9 mouse cellular contexts compared by ENCODE assay signal in the genomic region with DNA sequence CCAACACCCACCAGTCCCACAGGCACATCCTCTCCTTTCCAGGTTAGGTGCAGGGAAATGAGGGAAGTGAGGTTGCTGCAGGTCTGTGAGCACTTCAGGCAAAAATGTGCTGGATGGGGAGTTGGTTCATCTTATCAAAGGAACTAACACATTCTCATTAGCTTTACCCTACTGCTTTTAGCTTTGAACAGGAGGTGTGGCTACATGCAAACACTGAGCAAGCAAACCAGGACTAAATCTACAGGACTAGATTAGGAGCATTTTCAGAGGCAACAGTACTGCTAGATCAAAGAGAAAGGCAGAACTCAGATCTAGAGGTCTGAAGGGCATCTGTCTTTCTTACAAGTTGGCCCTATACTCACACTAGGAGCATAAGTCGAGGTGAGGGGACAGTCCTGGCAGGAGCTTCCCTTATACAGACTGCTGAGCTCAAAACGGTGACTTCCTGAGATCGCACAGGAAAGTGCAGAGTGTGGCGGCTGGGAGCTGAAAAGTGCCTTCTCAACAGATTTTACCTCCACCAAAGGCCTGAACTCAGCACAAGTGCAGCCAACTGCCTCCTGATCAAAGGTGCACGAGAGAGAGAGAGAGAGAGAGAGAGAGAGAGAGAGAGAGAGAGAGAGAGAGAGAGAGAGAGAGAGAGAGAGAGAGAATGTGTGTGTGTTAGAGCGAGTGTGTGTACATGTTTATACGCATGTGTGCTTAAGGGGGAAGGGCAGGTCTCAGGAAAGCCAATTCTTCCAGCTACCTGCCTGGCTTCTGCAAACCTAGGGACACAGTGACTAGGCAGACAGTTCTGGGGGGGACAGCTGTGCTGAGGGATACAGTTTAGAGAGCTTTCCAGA. TPM values are rescaled to one million over a fixed set of nuclear protein-coding genes. Genes with fewer than 3 reads are reported as not detected.
DNase-seq lines count a peak whose midpoint lies in the region; ATAC-seq and TF ChIP-seq lines count a peak whose summit lies in the region.
"Had no signal": no experiment of that assay in that cellular context is flagged by ENCODE, and none has a peak within 500 bp of the region (broad histone marks: within the 10 kb centered on the region; RNA-seq: fewer than 3 reads in every experiment).

No protein-coding gene starts in this region.

- WGBS in heart, embryonic 16.5 days = 30% methylated on average over 7 of the region's 7 CpGs
- WGBS in limb, embryonic 11.5 days = 43% methylated on average over 7 of the region's 7 CpGs
- 24% methylated on average over 7 of the region's 7 CpGs for WGBS in stomach, embryonic 14.5 days

- no peaks in the 10 kb centered on the region for H3K4me1 ChIP-seq in ES-Bruce4 (ENCODE audit: control insufficient read depth, insufficient read depth, low read length)
- peaks cover 32% of the 10 kb centered on the region for H3K4me1 ChIP-seq in heart, embryonic 16.5 days (ENCODE audit: control insufficient read depth, insufficient read depth, low read length)
- H3K4me1 ChIP-seq in limb, embryonic 11.5 days (ENCODE audit: control insufficient read depth, insufficient read depth, low read length) = peaks cover 15% of the 10 kb centered on the region
- H3K4me1 ChIP-seq in stomach, embryonic 14.5 days (ENCODE audit: control insufficient read depth, insufficient read depth, low read length) = peaks cover 30% of the 10 kb centered on the region

- peak overlapping the region; percentile 55 for H3K4me3 ChIP-seq in ES-Bruce4 (ENCODE audit: low read depth, low read length)
- no peak overlapping the region for H3K4me3 ChIP-seq in heart, embryonic 16.5 days (ENCODE audit: low read length)
- H3K4me3 ChIP-seq in limb, embryonic 11.5 days (ENCODE audit: low read depth, low read length) = no peak overlapping the region
- H3K4me3 ChIP-seq in stomach, embryonic 14.5 days (ENCODE audit: low read depth, low read length) = peak overlapping the region; percentile 8; the same call in 1 of the 2 replicates

- TF ChIP-seq POLR2A in ES-Bruce4 (IDR thresholded peaks at IDR 0.05; ENCODE audit: insufficient read depth, low read length) = no peak

- no peak for TF ChIP-seq CTCF in ES-Bruce4 (IDR thresholded peaks at IDR 0.05; ENCODE audit: low read depth, low read length)

- no peaks in the 10 kb centered on the region for H3K27me3 ChIP-seq in ES-Bruce4 (ENCODE audit: control insufficient read depth, insufficient read depth, low read length, poor library complexity, severe bottlenecking)
- H3K27me3 ChIP-seq in heart, embryonic 16.5 days (ENCODE audit: control insufficient read depth, insufficient read depth, low read length) = no peaks in the 10 kb centered on the region
- H3K27me3 ChIP-seq in limb, embryonic 11.5 days (ENCODE audit: control insufficient read depth, insufficient read depth, low read length) = no peaks in the 10 kb centered on the region
- H3K27me3 ChIP-seq in stomach, embryonic 14.5 days (ENCODE audit: control insufficient read depth, insufficient read depth, low read length) = no peaks in the 10 kb centered on the region

- peak overlapping the region; percentile 99 for H3K9ac ChIP-seq in ES-Bruce4 (ENCODE audit: low read depth, poor library complexity, severe bottlenecking)
- peak overlapping the region; percentile 54 for H3K9ac ChIP-seq in heart, embryonic 16.5 days (ENCODE audit: low read length)
- peak overlapping the region; percentile 8; the same call in 1 of the 2 replicates for H3K9ac ChIP-seq in limb, embryonic 11.5 days (ENCODE audit: low read length)
- no peak overlapping the region for H3K9ac ChIP-seq in stomach, embryonic 14.5 days (replicated peaks; ENCODE audit: low read depth, low read length)

- no peak for TF ChIP-seq EP300 in ES-Bruce4 (IDR thresholded peaks at IDR 0.05; ENCODE audit: insufficient read depth, low read depth, low read length)

- H3K4me2 ChIP-seq in heart, embryonic 16.5 days (ENCODE audit: low read depth, low read length) = peak overlapping the region; percentile 83
- H3K4me2 ChIP-seq in limb, embryonic 11.5 days (ENCODE audit: low read depth, severe bottlenecking) = no peak overlapping the region
- H3K4me2 ChIP-seq in stomach, embryonic 14.5 days (replicated peaks; ENCODE audit: low read depth, low read length) = peak overlapping the region; percentile 81

- no peaks in the 10 kb centered on the region for H3K9me3 ChIP-seq in ES-Bruce4 (replicated peaks; ENCODE audit: control insufficient read depth, insufficient read depth, low read length, poor library complexity, severe bottlenecking)
- no peaks in the 10 kb centered on the region for H3K9me3 ChIP-seq in heart, embryonic 16.5 days (replicated peaks; ENCODE audit: control insufficient read depth, low read length)
- H3K9me3 ChIP-seq in limb, embryonic 11.5 days (ENCODE audit: control insufficient read depth, low read length) = no peaks in the 10 kb centered on the region
- H3K9me3 ChIP-seq in stomach, embryonic 14.5 days (ENCODE audit: control insufficient read depth, low read depth, low read length) = no peaks in the 10 kb centered on the region

- H3K36me3 ChIP-seq in ES-Bruce4 (ENCODE audit: control insufficient read depth, insufficient read depth, low read length, poor library complexity, severe bottlenecking) = peaks cover 8% of the 10 kb centered on the region; the same call in 1 of the 2 replicates
- H3K36me3 ChIP-seq in heart, embryonic 16.5 days (ENCODE audit: control insufficient read depth, insufficient read depth) = peaks cover 8% of the 10 kb centered on the region
- peaks cover 2% of the 10 kb centered on the region; the same call in 1 of the 2 replicates for H3K36me3 ChIP-seq in limb, embryonic 11.5 days (ENCODE audit: control insufficient read depth, insufficient read depth, low read length)
- peaks cover 18% of the 10 kb centered on the region for H3K36me3 ChIP-seq in stomach, embryonic 14.5 days (ENCODE audit: control insufficient read depth, insufficient read depth, low read length)

- no peak for ATAC-seq in heart, embryonic 16.5 days (replicated peaks; ENCODE audit: extremely low read depth, insufficient read depth, low FRiP score)
- ATAC-seq in limb, embryonic 11.5 days (ENCODE audit: insufficient number of reproducible peaks, low FRiP score, low TSS enrichment, low read depth) = no peak
- no peak for ATAC-seq in stomach, embryonic 14.5 days (ENCODE audit: insufficient number of reproducible peaks, insufficient read depth, low FRiP score, low read depth)

- peak overlapping the region; percentile 77 for H3K27ac ChIP-seq in ES-Bruce4 (ENCODE audit: insufficient read depth, low read length)
- H3K27ac ChIP-seq in heart, embryonic 16.5 days (ENCODE audit: low read length) = peak overlapping the region; percentile 52
- no peak overlapping the region for H3K27ac ChIP-seq in limb, embryonic 11.5 days (replicated peaks; ENCODE audit: low read depth, low read length)
- peak overlapping the region; percentile 83; the same call in 1 of the 2 replicates for H3K27ac ChIP-seq in stomach, embryonic 14.5 days (ENCODE audit: low read length)

- peak; percentile 16 to 60 for DNase-seq in adrenal gland, adult (ENCODE audit: inconsistent age in 2 of 2, low spot score in 1 of 2)
- DNase-seq in adrenal gland, adult 8-10 months = no peak
- DNase-seq in limb, embryonic 11.5 days (ENCODE audit: low spot score) = no peak
- no peak for DNase-seq in urinary bladder, adult 18-20 months (ENCODE audit: low spot score in 2 of 2)
- no peak for DNase-seq in adrenal gland, postnatal 36 days

RNA-seq across cellular contexts. Expression of gene Mafg, which starts 2.3 kb away (rescaled TPM):
- total RNA-seq in adrenal gland, adult 8-10 months (2022) = 10 to 100 TPM; 53.2 to 74.4 (median 69.7) TPM
- polyA plus RNA-seq in ES-Bruce4 (2011; ENCODE audit: insufficient read depth, insufficient read length, low read depth, missing spikeins) = 48.0 and 53.0 TPM in 2 replicates
- polyA plus RNA-seq in heart, embryonic 16.5 days (2015; fragmentation: Nextera tagmentation; extraction: Ambion mirVana) = 14.7 and 19.1 TPM in 2 replicates
- 22.6 and 24.2 TPM in 2 replicates for polyA plus RNA-seq in limb, embryonic 11.5 days (2014; fragmentation: Nextera tagmentation; extraction: Ambion mirVana)
- 21.2 and 25.0 TPM in 2 replicates for polyA plus RNA-seq in stomach, embryonic 14.5 days (2014; fragmentation: Nextera tagmentation; extraction: Ambion mirVana)
- 10 to 100 TPM; 50.4 to 78.6 TPM for total RNA-seq in adrenal gland, postnatal 36 days (2021)

RNA-seq across cellular contexts. Expression of gene Sirt7, which starts 6.1 kb away (rescaled TPM):
- total RNA-seq in adrenal gland, adult 8-10 months (2022) = 10 to 100 TPM; 61.1 to 97.1 (median 75.7) TPM
- 10.8 and 11.1 TPM in 2 replicates for polyA plus RNA-seq in ES-Bruce4 (2011; ENCODE audit: insufficient read depth, insufficient read length, low read depth, missing spikeins)
- polyA plus RNA-seq in heart, embryonic 16.5 days (2015; fragmentation: Nextera tagmentation; extraction: Ambion mirVana) = 21.1 and 28.1 TPM in 2 replicates
- polyA plus RNA-seq in limb, embryonic 11.5 days (2014; fragmentation: Nextera tagmentation; extraction: Ambion mirVana) = 24.6 TPM in 2 replicates
- 31.1 and 36.1 TPM in 2 replicates for polyA plus RNA-seq in stomach, embryonic 14.5 days (2014; fragmentation: Nextera tagmentation; extraction: Ambion mirVana)
- 10 to 100 TPM; 49.6 to 67.0 TPM for total RNA-seq in adrenal gland, postnatal 36 days (2021)

RNA-seq across cellular contexts. Expression of gene Pycr1, which starts 12.5 kb away (rescaled TPM):
- 1 to 10 TPM in 3 of 4 experiments, under 1 TPM in 1; 0.73 to 2.0 (median 1.3) TPM for total RNA-seq in adrenal gland, adult 8-10 months (2022)
- 41.7 and 55.3 TPM in 2 replicates for polyA plus RNA-seq in ES-Bruce4 (2011; ENCODE audit: insufficient read depth, insufficient read length, low read depth, missing spikeins)
- 15.2 and 18.5 TPM in 2 replicates for polyA plus RNA-seq in heart, embryonic 16.5 days (2015; fragmentation: Nextera tagmentation; extraction: Ambion mirVana)
- 33.3 and 34.2 TPM in 2 replicates for polyA plus RNA-seq in limb, embryonic 11.5 days (2014; fragmentation: Nextera tagmentation; extraction: Ambion mirVana)
- polyA plus RNA-seq in stomach, embryonic 14.5 days (2014; fragmentation: Nextera tagmentation; extraction: Ambion mirVana) = 28.1 and 28.6 TPM in 2 replicates
- 1 to 10 TPM; 1.1 to 1.5 TPM for total RNA-seq in adrenal gland, postnatal 36 days (2021)

RNA-seq across cellular contexts. Expression of gene Pcyt2, which starts 13.4 kb away (rescaled TPM):
- total RNA-seq in adrenal gland, adult 8-10 months (2022) = 100 to 1,000 TPM; 201 to 310 (median 259) TPM
- 37.0 and 39.6 TPM in 2 replicates for polyA plus RNA-seq in ES-Bruce4 (2011; ENCODE audit: insufficient read depth, insufficient read length, low read depth, missing spikeins)
- polyA plus RNA-seq in heart, embryonic 16.5 days (2015; fragmentation: Nextera tagmentation; extraction: Ambion mirVana) = 109 and 117 TPM in 2 replicates
- polyA plus RNA-seq in limb, embryonic 11.5 days (2014; fragmentation: Nextera tagmentation; extraction: Ambion mirVana) = 105 and 111 TPM in 2 replicates
- 119 and 135 TPM in 2 replicates for polyA plus RNA-seq in stomach, embryonic 14.5 days (2014; fragmentation: Nextera tagmentation; extraction: Ambion mirVana)
- total RNA-seq in adrenal gland, postnatal 36 days (2021) = 100 to 1,000 TPM; 212 to 312 TPM

RNA-seq across cellular contexts. Expression of gene Myadml2, which starts 16.9 kb away (rescaled TPM):
- total RNA-seq in adrenal gland, adult 8-10 months (2022) = 1 to 10 TPM in 1 of 4 experiments, under 1 TPM in 2, not detected in 1; 0.65 to 1.2 (median 0.81) TPM
- polyA plus RNA-seq in ES-Bruce4 (2011; ENCODE audit: insufficient read depth, insufficient read length, low read depth, missing spikeins) = not detected in 2 replicates
- 17.0 and 19.5 TPM in 2 replicates for polyA plus RNA-seq in heart, embryonic 16.5 days (2015; fragmentation: Nextera tagmentation; extraction: Ambion mirVana)
- not detected in 2 replicates for polyA plus RNA-seq in limb, embryonic 11.5 days (2014; fragmentation: Nextera tagmentation; extraction: Ambion mirVana)
- not detected in 2 replicates for polyA plus RNA-seq in stomach, embryonic 14.5 days (2014; fragmentation: Nextera tagmentation; extraction: Ambion mirVana)
- not detected for total RNA-seq in adrenal gland, postnatal 36 days (2021)
- total RNA-seq: hematopoietic stem cell, adult 5-6 weeks had no signal

Comparison
In these comparisons a context has a peak if more than half of its experiments do, and no peak if none do; other contexts are left out.
1. DNase-seq: peak in adrenal gland, adult (2 of 2); none in adrenal gland, adult 8-10 months (single experiment), limb, embryonic 11.5 days (single experiment), urinary bladder, adult 18-20 months (0 of 2) and adrenal gland, postnatal 36 days (0 of 2).
2. H3K4me3 ChIP-seq: peak in ES-Bruce4 (single experiment) and stomach, embryonic 14.5 days (single experiment); none in heart, embryonic 16.5 days (single experiment) and limb, embryonic 11.5 days (single experiment).